Mouse (Mus musculus): ENCODE data around the gene AL732309.1. TPM values are rescaled to one million over a fixed set of nuclear protein-coding genes. Genes with fewer than 3 reads are reported as not detected.
"Not testable (repeated sequence)": the region's sequence is repeated elsewhere in the genome, so short reads cannot be mapped to it uniquely, and the experiment has no call there.

The AL732309.1 gene
- polyA plus RNA-seq, 1 experiment from 2014 or later, result 4.3 TPM

DNA sequence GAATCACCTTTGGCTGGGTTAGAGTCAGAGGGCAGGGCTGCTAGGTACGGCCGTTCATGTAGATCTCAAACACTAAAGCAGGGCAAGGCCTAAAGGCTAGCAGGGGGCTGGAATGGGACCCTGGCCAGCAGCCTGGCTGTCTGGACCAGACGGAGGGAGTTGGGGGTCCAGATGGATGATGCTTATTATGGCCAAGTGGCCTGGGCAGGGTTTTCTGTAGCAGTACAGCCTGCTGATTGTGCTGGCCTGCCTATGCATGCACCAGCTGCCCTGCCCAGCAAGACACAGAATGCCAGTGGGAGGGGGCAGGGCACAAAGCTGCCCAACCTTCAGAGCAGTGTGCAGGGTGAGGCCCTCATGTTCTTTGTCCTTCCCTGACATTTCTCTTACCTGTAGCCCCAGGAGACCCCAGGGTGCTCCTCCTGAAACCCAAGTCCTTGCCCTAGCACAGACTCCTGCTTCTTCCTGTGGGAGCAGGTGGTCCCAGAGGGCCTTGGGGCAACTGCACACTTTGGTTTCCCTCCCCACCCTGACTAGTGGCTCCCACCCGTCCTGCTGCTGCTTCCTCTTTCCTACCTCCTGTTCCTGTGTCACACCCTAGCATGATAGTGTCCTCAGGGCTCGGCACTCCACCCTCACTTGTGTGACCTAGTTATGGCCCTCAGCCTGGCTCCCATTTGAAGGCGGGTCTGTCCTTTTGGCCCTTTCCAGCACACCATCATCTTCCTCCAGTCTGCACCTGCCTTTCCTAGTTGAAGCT lies 19.4 kb upstream of the AL732309.1 start:
- WGBS, result 50% methylated on average over 6 of the region's 6 CpGs
- H3K36me3 ChIP-seq, result peaks cover 23% of the 10 kb centered on the region
- H3K27me3 ChIP-seq (replicated peaks), result peaks cover 6% of the 10 kb centered on the region
- H3K4me2 ChIP-seq (replicated peaks), result peak overlapping the region; percentile 97
- H3K4me3 ChIP-seq (replicated peaks), result peak overlapping the region; percentile 87
- no peaks in the 10 kb centered on the region for H3K9me3 ChIP-seq
- peaks cover 47% of the 10 kb centered on the region for H3K4me1 ChIP-seq (replicated peaks)
- peak overlapping the region; percentile 81 for H3K9ac ChIP-seq
- peak; percentile 32 for ATAC-seq
- H3K27ac ChIP-seq, result peak overlapping the region; percentile 77

DNA sequence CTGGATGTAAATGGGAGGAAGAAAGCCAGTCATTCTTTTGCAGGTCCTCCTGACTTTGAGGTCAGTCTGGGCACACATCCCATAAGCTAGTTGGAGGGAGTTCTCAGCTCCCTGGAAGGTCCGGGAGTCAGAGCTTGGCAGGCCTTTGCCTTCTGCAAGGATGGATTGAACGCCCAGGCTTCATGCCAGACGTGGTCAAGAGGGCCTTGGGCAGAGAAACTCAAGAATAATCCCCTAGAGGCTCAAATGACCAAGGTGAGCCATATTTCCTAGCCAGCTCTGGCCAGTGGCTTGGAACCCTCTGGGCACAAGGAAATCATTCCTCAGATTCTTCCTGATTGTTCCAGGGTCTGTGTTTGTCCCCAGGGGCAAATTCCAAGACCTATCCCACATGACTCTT lies 18.2 kb upstream of the AL732309.1 start:
- Histone ChIP-seq H3K9ac (peak overlapping the region; percentile 81), H3K4me1 (replicated peaks) (peaks cover 39% of the 10 kb centered on the region), H3K9me3 (no peaks in the 10 kb centered on the region), H3K36me3 (peaks cover 11% of the 10 kb centered on the region; the same call in 1 of the 2 replicates), H3K27me3 (replicated peaks) (peaks cover 6% of the 10 kb centered on the region), H3K4me3 (replicated peaks) (peak overlapping the region; percentile 87), H3K4me2 (replicated peaks) (peak overlapping the region; percentile 97), H3K27ac (peak overlapping the region; percentile 71; the same call in 1 of the 2 replicates)
- 75% methylated on average over 3 of the region's 3 CpGs for WGBS
- no peak for ATAC-seq

DNA sequence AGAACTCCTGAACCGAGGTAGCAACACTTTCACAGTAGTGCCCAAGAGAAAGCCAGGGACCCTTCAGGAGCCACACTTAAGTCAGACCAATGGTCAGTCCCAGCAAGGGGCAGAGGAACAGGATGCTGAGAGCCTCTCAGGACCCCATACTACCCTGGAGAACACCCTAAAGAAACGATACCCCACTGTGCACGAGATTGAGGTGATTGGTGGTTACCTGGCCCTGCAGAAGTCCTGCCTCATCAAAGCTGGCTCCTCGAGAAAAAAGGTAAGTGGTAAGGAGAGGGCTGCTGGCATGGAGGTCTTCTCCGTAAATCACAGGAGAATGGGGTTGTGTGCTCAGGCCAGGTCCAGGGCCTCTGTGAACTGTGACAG lies 17.6 kb upstream of the AL732309.1 start:
- Histone ChIP-seq H3K9ac (peak overlapping the region; percentile 81; the same call in 1 of the 2 replicates), H3K36me3 (peaks cover 5% of the 10 kb centered on the region; the same call in 1 of the 2 replicates), H3K4me1 (replicated peaks) (peaks cover 39% of the 10 kb centered on the region), H3K27ac (peak overlapping the region; percentile 71; the same call in 1 of the 2 replicates), H3K27me3 (replicated peaks) (peaks cover 6% of the 10 kb centered on the region), H3K9me3 (no peaks in the 10 kb centered on the region), H3K4me3 (replicated peaks) (peak overlapping the region; percentile 87), H3K4me2 (replicated peaks) (peak overlapping the region; percentile 97)
- ATAC-seq, result no peak
- 68% methylated on average over 5 of the region's 5 CpGs for WGBS

- WGBS, result 22% methylated on average over 12 of the region's 12 CpGs
- peaks cover 39% of the 10 kb centered on the region for H3K4me1 ChIP-seq (replicated peaks)
- 0 out of 2 replicates have a peak, but pooled peaks cover 1% of the 10 kb centered on the region for H3K36me3 ChIP-seq
- peaks cover 6% of the 10 kb centered on the region for H3K27me3 ChIP-seq (replicated peaks)
- peak overlapping the region; percentile 87 for H3K4me3 ChIP-seq (replicated peaks)
- no peak for ATAC-seq
- H3K9me3 ChIP-seq, result no peaks in the 10 kb centered on the region
- H3K9ac ChIP-seq, result peak overlapping the region; percentile 81
- peak overlapping the region; percentile 97 for H3K4me2 ChIP-seq (replicated peaks)
- no peak overlapping the region for H3K27ac ChIP-seq
These were observed 17.1 kb upstream of the AL732309.1 start for GRCm38 (mm10) chr2:25263623-25264285.

- no peaks in the 10 kb centered on the region for H3K9me3 ChIP-seq
- peak overlapping the region; percentile 58; the same call in 1 of the 2 replicates for H3K27ac ChIP-seq
- H3K4me3 ChIP-seq (replicated peaks), result peak overlapping the region; percentile 87
- peak overlapping the region; percentile 81 for H3K9ac ChIP-seq
- WGBS, result under 1% methylated on average over 82 of the region's 82 CpGs
- H3K27me3 ChIP-seq (replicated peaks), result peaks cover 6% of the 10 kb centered on the region
- peak overlapping the region; percentile 97 for H3K4me2 ChIP-seq (replicated peaks)
- H3K4me1 ChIP-seq (replicated peaks), result peaks cover 39% of the 10 kb centered on the region
- H3K36me3 ChIP-seq, result no peaks in the 10 kb centered on the region
- peak; percentile 16 for ATAC-seq
These were observed 16.3 kb upstream of the AL732309.1 start for GRCm38 (mm10) chr2:25262795-25263622.

- peak; percentile 96 for ATAC-seq
- peak within 1 kb of the TSS; percentile 81 for H3K9ac ChIP-seq
- peaks cover 39% of the 10 kb centered on the region for H3K4me1 ChIP-seq (replicated peaks)
- H3K27me3 ChIP-seq (replicated peaks), result peaks cover 6% of the 10 kb centered on the region
- peak within 1 kb of the TSS; percentile 97 for H3K4me2 ChIP-seq (replicated peaks)
- under 1% methylated on average over 39 of the region's 39 CpGs for WGBS
- H3K4me3 ChIP-seq (replicated peaks), result peak within 1 kb of the TSS; percentile 87
- peak within 1 kb of the TSS; percentile 60; the same call in 1 of the 2 replicates for H3K27ac ChIP-seq
- H3K9me3 ChIP-seq, result no peaks in the 10 kb centered on the region
- no peaks in the 10 kb centered on the region for H3K36me3 ChIP-seq
These were observed 15.7 kb upstream of the AL732309.1 start, which contains the start of gene Tprn for GRCm38 (mm10) chr2:25262291-25262767. Gene Tprn, plus strand, starts transcription at chr2:25262618.

DNA sequence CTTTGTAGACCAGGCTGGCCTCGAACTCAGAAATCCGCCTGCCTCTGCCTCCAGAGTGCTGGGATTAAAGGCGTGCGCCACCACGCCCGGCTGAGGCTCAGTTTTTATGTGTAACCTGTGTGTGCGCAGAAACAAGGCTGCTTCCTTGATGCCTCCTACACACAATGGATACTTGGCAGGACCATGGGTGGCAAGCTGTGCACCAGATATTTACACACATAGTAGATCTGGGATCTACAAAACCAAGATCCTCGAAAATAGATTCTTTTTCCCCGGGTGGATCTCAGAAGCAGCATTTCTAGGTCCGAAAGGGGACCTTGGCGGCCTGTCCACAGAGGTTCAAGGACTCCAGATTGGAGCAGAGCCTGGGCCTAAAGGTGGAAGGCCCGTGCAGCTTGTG lies 15.2 kb upstream of the AL732309.1 start:
- H3K4me2 ChIP-seq (replicated peaks), result peak overlapping the region; percentile 97
- no peaks in the 10 kb centered on the region for H3K9me3 ChIP-seq
- no peak; the same call in 1 of the 2 replicates for ATAC-seq
- H3K27ac ChIP-seq, result 0 out of 2 replicates have a peak overlapping the region, but pooled peaks have one; percentile 60
- H3K4me3 ChIP-seq (replicated peaks), result peak overlapping the region; percentile 87
- H3K9ac ChIP-seq, result peak overlapping the region; percentile 81; the same call in 1 of the 2 replicates
- no peaks in the 10 kb centered on the region for H3K36me3 ChIP-seq
- peaks cover 6% of the 10 kb centered on the region for H3K27me3 ChIP-seq (replicated peaks)
- H3K4me1 ChIP-seq (replicated peaks), result peaks cover 37% of the 10 kb centered on the region
- WGBS, result 44% methylated on average over 12 of the region's 12 CpGs

DNA sequence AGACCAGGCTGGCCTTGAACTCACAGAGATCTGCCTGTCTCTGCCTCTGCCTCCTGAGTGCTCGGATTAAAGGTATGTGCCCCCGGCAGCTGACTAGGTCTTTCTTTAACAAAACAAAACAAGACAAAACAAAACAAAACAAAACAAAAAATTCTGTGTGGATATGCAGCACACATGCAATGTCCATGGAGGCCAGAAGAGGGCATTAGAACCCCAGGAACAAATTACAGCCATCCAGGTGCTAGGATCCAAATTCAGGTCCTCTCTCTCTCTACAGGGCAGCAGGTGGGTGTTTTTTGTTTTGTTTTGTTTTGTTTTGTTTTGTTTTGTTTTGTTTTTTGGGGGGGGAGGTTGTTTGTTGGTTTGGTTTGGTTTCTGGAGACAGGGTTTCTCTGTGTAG lies 12.2 kb upstream of the AL732309.1 start:
- WGBS, result 71% methylated on average over 2 of the region's 2 CpGs
- peaks cover 2% of the 10 kb centered on the region for H3K27me3 ChIP-seq (replicated peaks)
- ATAC-seq, result no peak

DNA sequence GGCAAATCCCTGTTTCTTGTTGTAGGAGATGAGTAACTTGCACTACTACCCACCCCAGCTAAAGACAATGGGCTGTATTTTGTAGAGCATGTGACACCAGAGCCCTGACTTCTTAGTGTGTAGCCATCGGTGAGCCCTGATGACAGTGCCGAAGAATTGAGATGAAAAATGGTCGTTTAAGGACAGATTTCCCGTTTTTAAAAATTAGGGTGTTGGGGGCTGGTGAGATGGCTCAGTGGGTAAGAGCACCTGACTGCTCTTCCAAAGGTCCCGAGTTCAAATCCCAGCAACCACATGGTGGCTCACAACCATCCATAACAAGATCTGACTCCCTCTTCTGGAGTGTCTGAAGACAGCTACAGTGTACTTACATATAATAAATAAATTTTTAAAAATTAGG lies 10.6 kb upstream of the AL732309.1 start:
- H3K9me3 ChIP-seq; H3K4me3 ChIP-seq (replicated peaks); H3K4me2 ChIP-seq (replicated peaks); H3K9ac ChIP-seq; H3K36me3 ChIP-seq; ATAC-seq; H3K27ac ChIP-seq; H3K27me3 ChIP-seq (replicated peaks): not testable (repeated sequence)
- peaks cover 18% of the 10 kb centered on the region for H3K4me1 ChIP-seq (replicated peaks)
- 83% methylated on average over 5 of the region's 5 CpGs for WGBS

More for the DNA sequence above, 12.2 kb upstream of the AL732309.1 start:
- Histone ChIP-seq H3K9ac (no peak overlapping the region), H3K36me3 (no peaks in the 10 kb centered on the region), H3K4me3 (replicated peaks) (no peak overlapping the region), H3K4me2 (replicated peaks) (no peak overlapping the region), H3K27ac (no peak overlapping the region), H3K9me3 (no peaks in the 10 kb centered on the region), H3K4me1 (replicated peaks) (peaks cover 29% of the 10 kb centered on the region)

- Histone ChIP-seq H3K4me1 (replicated peaks) (peaks cover 18% of the 10 kb centered on the region), H3K9ac (peak overlapping the region; percentile 77; the same call in 1 of the 2 replicates), H3K4me2 (replicated peaks) (peak overlapping the region; percentile 92), H3K4me3 (replicated peaks) (peak overlapping the region; percentile 92)
- H3K9me3 ChIP-seq; ATAC-seq; H3K36me3 ChIP-seq; H3K27me3 ChIP-seq (replicated peaks); H3K27ac ChIP-seq: not testable (repeated sequence)
- WGBS, result 56% methylated on average over 12 of the region's 12 CpGs
These were observed 9.9 kb upstream of the AL732309.1 start for GRCm38 (mm10) chr2:25256443-25257109.

- Histone ChIP-seq H3K27me3 (replicated peaks) (no peaks in the 10 kb centered on the region), H3K36me3 (peaks cover 13% of the 10 kb centered on the region; the same call in 1 of the 2 replicates), H3K4me3 (replicated peaks) (peak within 1 kb of the TSS; percentile 92), H3K4me1 (replicated peaks) (peaks cover 18% of the 10 kb centered on the region), H3K4me2 (replicated peaks) (peak within 1 kb of the TSS; percentile 92), H3K9me3 (no peaks in the 10 kb centered on the region), H3K27ac (peak within 1 kb of the TSS; percentile 69), H3K9ac (peak within 1 kb of the TSS; percentile 77)
- WGBS, result 0% methylated on average over 39 of the region's 39 CpGs
- peak; percentile 90 for ATAC-seq
These were observed 8.7 kb upstream of the AL732309.1 start, which contains the start of gene Tmem203 for GRCm38 (mm10) chr2:25255284-25255779. Gene Tmem203, plus strand, starts transcription at chr2:25255439.
